Mouse (Mus musculus) skeletal muscle tissue, adult 2 months (tissue): Measurements from ENCODE around the gene Olfr1208.

Source experiments
- DNase-seq: peaks from one replicate; pipeline ENCODE4 v3.0.0-alpha.2; 2012; ENCODE audit warnings: low read depth, low spot score

Gene Olfr1208

DNA sequence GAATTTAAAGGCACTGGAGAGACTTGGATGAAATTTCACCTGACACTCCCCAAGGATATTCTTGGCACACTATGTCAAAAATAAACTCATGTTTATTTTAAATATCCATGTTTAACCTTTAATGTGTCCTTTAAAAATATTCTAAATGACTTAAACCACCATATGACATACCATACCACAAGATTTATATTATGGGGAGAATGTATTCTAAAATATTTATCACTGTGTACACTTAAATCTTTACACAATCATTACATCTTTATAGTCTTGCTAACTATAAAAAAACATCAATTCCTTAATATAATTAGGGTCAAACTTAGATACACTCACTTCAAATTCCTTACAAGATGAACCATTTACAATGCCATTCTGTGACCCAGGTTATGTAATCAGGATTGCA lies at the start of gene Olfr1208:
TSS of gene Olfr1208 (minus strand) at position 101 of the 400 bp plus-strand sequence.
- no peak for DNase-seq

DNA sequence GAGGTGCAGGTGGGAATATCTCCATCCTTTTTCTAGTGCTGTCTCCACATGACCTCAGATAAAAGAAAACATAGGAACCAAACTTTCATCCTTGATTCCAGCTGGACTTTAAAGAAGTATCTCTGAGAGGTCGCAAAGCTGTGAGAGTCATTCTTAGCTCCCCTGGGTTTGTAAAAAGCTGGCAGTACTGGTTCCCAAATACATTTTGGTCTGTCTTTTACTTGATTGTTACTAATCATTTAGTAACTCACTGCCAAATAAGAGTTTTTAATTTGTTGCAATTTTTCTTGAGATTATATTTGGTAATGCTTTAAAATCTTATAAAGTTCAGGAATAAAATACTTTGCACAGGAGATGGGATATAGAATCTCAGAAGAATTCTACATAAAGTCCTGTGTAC lies 35.9 kb upstream of the Olfr1208 start, which contains the start of gene Olfr1211:
TSS of gene Olfr1211 (minus strand) at position 101 of the 400 bp plus-strand sequence.
- no peak for DNase-seq

DNA sequence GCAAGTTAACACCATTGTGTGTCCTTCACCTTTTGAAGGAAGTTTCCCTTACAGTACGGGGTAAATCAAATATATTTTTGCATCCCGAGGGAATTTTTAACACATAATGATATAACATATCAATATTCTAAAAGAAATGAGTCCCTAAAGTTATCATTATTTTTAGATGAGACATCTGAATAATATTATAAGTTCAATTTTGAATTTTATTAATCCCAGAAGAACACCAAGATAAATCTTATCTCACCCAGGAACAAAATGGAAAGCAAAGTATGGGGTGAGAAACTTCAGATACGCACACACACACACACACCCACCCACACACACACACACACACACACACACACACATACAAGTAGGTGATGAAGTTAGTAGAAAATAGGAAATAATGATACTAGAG lies 12.9 kb upstream of the Olfr1208 start, which contains the start of gene Olfr1209:
TSS of gene Olfr1209 (minus strand) at position 101 of the 400 bp plus-strand sequence.
- no peak for DNase-seq

DNA sequence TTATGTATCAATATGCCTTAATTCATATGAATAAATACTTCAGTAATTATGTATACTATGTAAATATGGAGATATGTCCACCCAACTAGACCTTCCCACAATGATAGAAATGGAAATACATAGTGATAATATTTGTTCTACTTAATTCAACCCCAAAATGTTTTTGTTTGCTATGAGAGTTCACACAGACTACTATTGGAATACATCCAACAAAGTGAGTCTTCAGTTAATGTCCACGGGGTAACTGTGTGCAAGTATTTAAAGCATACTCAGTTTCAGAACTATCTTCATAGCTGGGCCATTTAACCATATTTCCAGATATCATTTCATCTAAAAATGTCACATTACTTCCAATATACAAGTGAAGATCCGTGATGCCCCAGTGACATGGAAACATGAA lies 39.2 kb downstream of the Olfr1208 start, which contains the start of gene Olfr1206:
TSS of gene Olfr1206 (plus strand) at position 301 of the 400 bp plus-strand sequence.
- DNase-seq = no peak

DNA sequence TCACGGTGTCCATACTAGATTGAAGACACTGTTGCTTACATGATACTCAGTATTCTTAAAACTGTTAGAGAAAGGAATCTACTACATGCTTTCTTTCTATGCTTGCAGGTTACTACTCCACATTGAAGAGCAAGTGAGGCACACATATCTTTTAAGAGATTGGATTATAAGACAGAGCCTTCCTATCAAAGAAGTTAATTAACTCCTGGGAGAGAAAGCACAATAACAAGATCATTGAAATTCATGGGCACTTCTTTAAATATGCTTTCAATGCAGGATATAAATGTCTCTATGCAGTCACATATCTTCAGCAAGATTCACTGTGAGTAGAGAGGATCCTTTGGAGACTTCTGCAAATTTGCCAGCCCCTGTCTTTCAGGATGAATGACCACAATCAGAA lies 53.1 kb downstream of the Olfr1208 start, which contains the start of gene Olfr1204:
TSS of gene Olfr1204 (plus strand) at position 301 of the 400 bp plus-strand sequence.
- no peak for DNase-seq
